Mouse (Mus musculus): ENCODE measurements around the gene Hs6st3. TPM values are rescaled to one million over a fixed set of nuclear protein-coding genes. Genes with fewer than 3 reads are reported as not detected.
"Not testable (repeated sequence)": the region's sequence is repeated elsewhere in the genome, so short reads cannot be mapped to it uniquely, and the experiment has no call there.

Hs6st3 gene
- polyA plus RNA-seq, 1 experiment from 2014 or later: not detected

DNA sequence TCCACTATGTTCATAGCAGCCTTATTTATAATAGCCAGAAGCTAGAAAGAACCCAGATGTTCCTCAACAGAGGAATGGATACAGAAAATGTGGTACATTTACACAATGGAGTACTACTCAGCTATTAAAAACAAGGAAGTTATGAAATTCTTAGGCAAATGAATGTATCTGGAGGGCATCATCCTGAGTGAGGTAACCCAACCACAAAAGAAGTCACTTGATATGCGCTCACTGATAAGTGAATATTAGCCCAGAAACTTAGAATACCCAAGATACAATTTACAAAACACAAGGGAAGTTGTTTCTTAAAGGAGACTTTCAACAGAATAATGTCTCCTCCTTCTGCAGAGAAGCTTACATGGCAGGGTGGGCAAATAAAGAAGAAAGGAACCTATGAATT, 449.2 kb downstream of the Hs6st3 start:
- not testable (repeated sequence) for H3K9ac ChIP-seq (ENCODE audit: low read length); H3K27ac ChIP-seq (ENCODE audit: low read length); H3K9me3 ChIP-seq (replicated peaks; ENCODE audit: control insufficient read depth, low read length); H3K4me2 ChIP-seq (ENCODE audit: low read depth, low read length); H3K27me3 ChIP-seq (ENCODE audit: control insufficient read depth, insufficient read depth, low read length); H3K4me3 ChIP-seq (ENCODE audit: low read length); H3K4me1 ChIP-seq (ENCODE audit: control insufficient read depth, insufficient read depth, low read length); ATAC-seq (replicated peaks; ENCODE audit: extremely low read depth, insufficient read depth, low FRiP score); H3K36me3 ChIP-seq (ENCODE audit: control insufficient read depth, insufficient read depth)
- WGBS: 87% methylated on average over 1 of the region's 1 CpGs

- Histone ChIP-seq H3K9ac (ENCODE audit: low read length) (no peak overlapping the region), H3K4me3 (ENCODE audit: low read length) (no peak overlapping the region), H3K27ac (ENCODE audit: low read length) (no peak overlapping the region), H3K9me3 (replicated peaks; ENCODE audit: control insufficient read depth, low read length) (no peaks in the 10 kb centered on the region), H3K27me3 (ENCODE audit: control insufficient read depth, insufficient read depth, low read length) (no peaks in the 10 kb centered on the region), H3K4me2 (ENCODE audit: low read depth, low read length) (no peak overlapping the region), H3K36me3 (ENCODE audit: control insufficient read depth, insufficient read depth) (no peaks in the 10 kb centered on the region), H3K4me1 (ENCODE audit: control insufficient read depth, insufficient read depth, low read length) (no peaks in the 10 kb centered on the region)
- WGBS: 68% methylated on average over 14 of the region's 14 CpGs
- no peak for ATAC-seq (replicated peaks; ENCODE audit: extremely low read depth, insufficient read depth, low FRiP score)
Observed at GRCm38 (mm10) chr14:119604327-119604726, 466.2 kb downstream of the Hs6st3 start.

GRCm38 (mm10) chr14:119612793-119613192, 474.7 kb downstream of the Hs6st3 start:
- H3K4me1 ChIP-seq (ENCODE audit: control insufficient read depth, insufficient read depth, low read length): no peaks in the 10 kb centered on the region
- no peak overlapping the region for H3K9ac ChIP-seq (ENCODE audit: low read length)
- H3K4me2 ChIP-seq (ENCODE audit: low read depth, low read length): no peak overlapping the region
- no peaks in the 10 kb centered on the region for H3K36me3 ChIP-seq (ENCODE audit: control insufficient read depth, insufficient read depth)
- no peak overlapping the region for H3K4me3 ChIP-seq (ENCODE audit: low read length)
- ATAC-seq (replicated peaks; ENCODE audit: extremely low read depth, insufficient read depth, low FRiP score): no peak
- no peak overlapping the region for H3K27ac ChIP-seq (ENCODE audit: low read length)
- no peaks in the 10 kb centered on the region for H3K27me3 ChIP-seq (ENCODE audit: control insufficient read depth, insufficient read depth, low read length)
- 68% methylated on average over 2 of the region's 2 CpGs for WGBS
- H3K9me3 ChIP-seq (replicated peaks; ENCODE audit: control insufficient read depth, low read length): no peaks in the 10 kb centered on the region

DNA sequence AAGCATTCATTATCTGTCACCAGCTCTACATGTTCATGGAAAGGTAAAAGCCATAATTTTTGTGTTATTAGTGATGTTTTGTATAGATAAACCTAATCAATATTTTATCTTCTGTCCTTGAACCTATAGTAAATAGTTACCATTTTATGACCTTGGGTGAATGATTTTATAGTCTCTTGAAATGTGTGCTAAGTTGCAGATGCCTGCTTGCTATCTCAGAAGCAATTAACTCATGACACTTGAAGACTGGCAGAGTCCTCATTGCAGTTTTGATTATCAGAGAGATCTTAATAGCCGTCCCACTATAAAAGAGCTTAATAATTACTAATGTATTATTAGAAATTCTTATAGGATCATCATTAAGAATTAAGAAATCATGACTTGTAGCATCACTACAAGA, 491.0 kb downstream of the Hs6st3 start:
- no peaks in the 10 kb centered on the region for H3K27me3 ChIP-seq (ENCODE audit: control insufficient read depth, insufficient read depth, low read length)
- no peak overlapping the region for H3K4me2 ChIP-seq (ENCODE audit: low read depth, low read length)
- 72% methylated on average over 1 of the region's 1 CpGs for WGBS
- ATAC-seq (replicated peaks; ENCODE audit: extremely low read depth, insufficient read depth, low FRiP score): no peak
- no peaks in the 10 kb centered on the region for H3K9me3 ChIP-seq (replicated peaks; ENCODE audit: control insufficient read depth, low read length)
- H3K4me1 ChIP-seq (ENCODE audit: control insufficient read depth, insufficient read depth, low read length): no peaks in the 10 kb centered on the region
- no peak overlapping the region for H3K4me3 ChIP-seq (ENCODE audit: low read length)
- no peaks in the 10 kb centered on the region for H3K36me3 ChIP-seq (ENCODE audit: control insufficient read depth, insufficient read depth)
- no peak overlapping the region for H3K27ac ChIP-seq (ENCODE audit: low read length)
- no peak overlapping the region for H3K9ac ChIP-seq (ENCODE audit: low read length)

DNA sequence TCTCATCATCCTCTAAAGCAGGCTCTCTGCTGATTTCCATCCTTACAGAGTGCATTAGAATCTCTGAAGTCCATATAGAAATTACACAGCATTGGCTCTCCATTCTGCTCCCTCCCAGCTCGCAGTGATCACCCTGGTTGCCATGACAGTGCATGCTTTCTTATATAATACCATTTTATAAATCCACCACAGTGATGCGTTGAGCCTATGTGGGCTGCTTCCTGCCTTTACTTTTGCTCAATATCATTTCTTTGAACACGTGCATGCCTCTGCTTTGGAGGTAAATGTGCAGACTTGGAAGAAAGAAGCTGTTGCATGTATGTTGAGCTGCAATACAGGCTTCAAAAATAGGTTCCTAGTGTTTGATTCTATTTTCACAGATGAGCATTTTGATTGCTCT, 494.9 kb downstream of the Hs6st3 start:
- no peaks in the 10 kb centered on the region for H3K27me3 ChIP-seq (ENCODE audit: control insufficient read depth, insufficient read depth, low read length)
- no peaks in the 10 kb centered on the region for H3K4me1 ChIP-seq (ENCODE audit: control insufficient read depth, insufficient read depth, low read length)
- no peak overlapping the region for H3K4me3 ChIP-seq (ENCODE audit: low read length)
- ATAC-seq (replicated peaks; ENCODE audit: extremely low read depth, insufficient read depth, low FRiP score): no peak
- H3K9me3 ChIP-seq (replicated peaks; ENCODE audit: control insufficient read depth, low read length): no peaks in the 10 kb centered on the region
- H3K36me3 ChIP-seq (ENCODE audit: control insufficient read depth, insufficient read depth): no peaks in the 10 kb centered on the region
- no peak overlapping the region for H3K4me2 ChIP-seq (ENCODE audit: low read depth, low read length)
- no peak overlapping the region for H3K27ac ChIP-seq (ENCODE audit: low read length)
- WGBS: 66% methylated on average over 3 of the region's 3 CpGs
- H3K9ac ChIP-seq (ENCODE audit: low read length): no peak overlapping the region

- ATAC-seq (replicated peaks; ENCODE audit: extremely low read depth, insufficient read depth, low FRiP score): no peak
- Histone ChIP-seq H3K9me3 (replicated peaks; ENCODE audit: control insufficient read depth, low read length) (no peaks in the 10 kb centered on the region), H3K27ac (ENCODE audit: low read length) (no peak overlapping the region), H3K4me2 (ENCODE audit: low read depth, low read length) (no peak overlapping the region), H3K27me3 (ENCODE audit: control insufficient read depth, insufficient read depth, low read length) (no peaks in the 10 kb centered on the region), H3K4me1 (ENCODE audit: control insufficient read depth, insufficient read depth, low read length) (no peaks in the 10 kb centered on the region), H3K9ac (ENCODE audit: low read length) (no peak overlapping the region), H3K4me3 (ENCODE audit: low read length) (no peak overlapping the region), H3K36me3 (ENCODE audit: control insufficient read depth, insufficient read depth) (no peaks in the 10 kb centered on the region)
- WGBS: 82% methylated on average over 3 of the region's 3 CpGs
Observed at GRCm38 (mm10) chr14:119633626-119634025, 495.5 kb downstream of the Hs6st3 start.

- WGBS: 84% methylated on average over 1 of the region's 1 CpGs
- no peak overlapping the region for H3K4me3 ChIP-seq (ENCODE audit: low read length)
- H3K4me2 ChIP-seq (ENCODE audit: low read depth, low read length): no peak overlapping the region
- no peak overlapping the region for H3K27ac ChIP-seq (ENCODE audit: low read length)
- H3K36me3 ChIP-seq (ENCODE audit: control insufficient read depth, insufficient read depth): no peaks in the 10 kb centered on the region
- no peaks in the 10 kb centered on the region for H3K4me1 ChIP-seq (ENCODE audit: control insufficient read depth, insufficient read depth, low read length)
- no peaks in the 10 kb centered on the region for H3K9me3 ChIP-seq (replicated peaks; ENCODE audit: control insufficient read depth, low read length)
- no peak for ATAC-seq (replicated peaks; ENCODE audit: extremely low read depth, insufficient read depth, low FRiP score)
- H3K9ac ChIP-seq (ENCODE audit: low read length): no peak overlapping the region
- H3K27me3 ChIP-seq (ENCODE audit: control insufficient read depth, insufficient read depth, low read length): no peaks in the 10 kb centered on the region
Observed at GRCm38 (mm10) chr14:119642874-119643273, 504.7 kb downstream of the Hs6st3 start.

- Histone ChIP-seq H3K9ac (ENCODE audit: low read length) (no peak overlapping the region), H3K4me1 (ENCODE audit: control insufficient read depth, insufficient read depth, low read length) (no peaks in the 10 kb centered on the region), H3K4me2 (ENCODE audit: low read depth, low read length) (no peak overlapping the region), H3K27me3 (ENCODE audit: control insufficient read depth, insufficient read depth, low read length) (no peaks in the 10 kb centered on the region), H3K27ac (ENCODE audit: low read length) (no peak overlapping the region), H3K36me3 (ENCODE audit: control insufficient read depth, insufficient read depth) (no peaks in the 10 kb centered on the region), H3K4me3 (ENCODE audit: low read length) (no peak overlapping the region), H3K9me3 (replicated peaks; ENCODE audit: control insufficient read depth, low read length) (no peaks in the 10 kb centered on the region)
- no peak for ATAC-seq (replicated peaks; ENCODE audit: extremely low read depth, insufficient read depth, low FRiP score)
- WGBS: 92% methylated on average over 12 of the region's 12 CpGs
Observed at GRCm38 (mm10) chr14:119643840-119644239, 505.7 kb downstream of the Hs6st3 start.

- H3K4me1 ChIP-seq (ENCODE audit: control insufficient read depth, insufficient read depth, low read length): no peaks in the 10 kb centered on the region
- H3K27ac ChIP-seq (ENCODE audit: low read length): no peak overlapping the region
- H3K36me3 ChIP-seq (ENCODE audit: control insufficient read depth, insufficient read depth): no peaks in the 10 kb centered on the region
- ATAC-seq (replicated peaks; ENCODE audit: extremely low read depth, insufficient read depth, low FRiP score): no peak
- H3K9ac ChIP-seq (ENCODE audit: low read length): no peak overlapping the region
- 82% methylated on average over 2 of the region's 2 CpGs for WGBS
- no peaks in the 10 kb centered on the region for H3K9me3 ChIP-seq (replicated peaks; ENCODE audit: control insufficient read depth, low read length)
- H3K27me3 ChIP-seq (ENCODE audit: control insufficient read depth, insufficient read depth, low read length): no peaks in the 10 kb centered on the region
- H3K4me2 ChIP-seq (ENCODE audit: low read depth, low read length): no peak overlapping the region
- H3K4me3 ChIP-seq (ENCODE audit: low read length): no peak overlapping the region
Observed at GRCm38 (mm10) chr14:119656936-119657335, 518.8 kb downstream of the Hs6st3 start.

- H3K9ac ChIP-seq (ENCODE audit: low read length): no peak overlapping the region
- H3K27ac ChIP-seq (ENCODE audit: low read length): no peak overlapping the region
- H3K36me3 ChIP-seq (ENCODE audit: control insufficient read depth, insufficient read depth): no peaks in the 10 kb centered on the region
- no peaks in the 10 kb centered on the region for H3K27me3 ChIP-seq (ENCODE audit: control insufficient read depth, insufficient read depth, low read length)
- H3K9me3 ChIP-seq (replicated peaks; ENCODE audit: control insufficient read depth, low read length): no peaks in the 10 kb centered on the region
- no peak overlapping the region for H3K4me2 ChIP-seq (ENCODE audit: low read depth, low read length)
- WGBS: 54% methylated on average over 5 of the region's 5 CpGs
- no peak overlapping the region for H3K4me3 ChIP-seq (ENCODE audit: low read length)
- no peaks in the 10 kb centered on the region for H3K4me1 ChIP-seq (ENCODE audit: control insufficient read depth, insufficient read depth, low read length)
- no peak for ATAC-seq (replicated peaks; ENCODE audit: extremely low read depth, insufficient read depth, low FRiP score)
Observed at GRCm38 (mm10) chr14:119665741-119666141, 527.6 kb downstream of the Hs6st3 start.
